ENCODE assay signal across 33 mouse cellular contexts in genomic region chr17:6199166-6199565, GRCm38 (mm10).
"Had no signal": no experiment of that assay in that cellular context is flagged by ENCODE, and none has a peak within 500 bp of the region (broad histone marks: within the 10 kb centered on the region; RNA-seq: fewer than 3 reads in every experiment).

No protein-coding gene starts in this region.

- ATAC-seq: hindbrain, embryonic 16.5 days; hindbrain, postnatal 0 days; inflammation-experienced regulatory T-cells, adult 6 months; intestine, embryonic 15.5 days; intestine, embryonic 16.5 days; intestine, postnatal 0 days had no signal

- H3K4me1 ChIP-seq: hindbrain, embryonic 10.5 days; hindbrain, embryonic 12.5 days; hindbrain, embryonic 13.5 days; hindbrain, embryonic 15.5 days; intestine, embryonic 15.5 days; kidney, embryonic 15.5 days had no signal

- H3K27ac ChIP-seq: heart, embryonic 10.5 days; heart, embryonic 13.5 days; heart, embryonic 15.5 days; hindbrain, embryonic 10.5 days; hindbrain, embryonic 12.5 days; hindbrain, embryonic 13.5 days; hindbrain, embryonic 14.5 days; hindbrain, embryonic 15.5 days; hindbrain, postnatal 0 days; intestine, embryonic 15.5 days; kidney, embryonic 15.5 days; layer of hippocampus, adult 2 months; left cerebral cortex, adult 2 months had no signal

- H3K4me2 ChIP-seq: heart, embryonic 11.5 days; heart, embryonic 12.5 days; heart, embryonic 13.5 days; heart, embryonic 15.5 days; hindbrain, embryonic 12.5 days; hindbrain, embryonic 13.5 days; hindbrain, embryonic 14.5 days; hindbrain, embryonic 15.5 days; intestine, embryonic 15.5 days; kidney, embryonic 15.5 days had no signal

- H3K4me3 ChIP-seq: heart, embryonic 10.5 days; heart, embryonic 12.5 days; heart, embryonic 13.5 days; heart, embryonic 15.5 days; hindbrain, embryonic 10.5 days; hindbrain, embryonic 12.5 days; hindbrain, embryonic 13.5 days; hindbrain, embryonic 15.5 days; intestine, embryonic 15.5 days; kidney, embryonic 15.5 days; layer of hippocampus, adult 2 months; left cerebral cortex, adult 2 months had no signal

- H3K9ac ChIP-seq: heart, embryonic 12.5 days; heart, embryonic 13.5 days; heart, embryonic 15.5 days; hindbrain, embryonic 12.5 days; hindbrain, embryonic 13.5 days; hindbrain, embryonic 14.5 days; hindbrain, embryonic 15.5 days; intestine, embryonic 15.5 days; kidney, embryonic 15.5 days had no signal

- DNase-seq: heart, postnatal 10 days; heart, postnatal 14 days; heart, postnatal 36 days; heart, postnatal 4 days; kidney, adult 11 months; kidney, adult 18-20 months; kidney, adult 2 months; kidney, adult 8-10 months; kidney, adult 9 months; kidney, postnatal 10 days; kidney, postnatal 36 days; kidney, postnatal 4 days; layer of hippocampus, adult 9-11 months; layer of hippocampus, postnatal 36 days had no signal

- H3K9me3 ChIP-seq: heart, embryonic 10.5 days; heart, embryonic 12.5 days; heart, embryonic 13.5 days; heart, embryonic 15.5 days; hindbrain, embryonic 10.5 days; hindbrain, embryonic 12.5 days; hindbrain, embryonic 13.5 days; hindbrain, embryonic 15.5 days; intestine, embryonic 15.5 days; kidney, embryonic 15.5 days had no signal

- H3K27me3 ChIP-seq: heart, embryonic 12.5 days; heart, embryonic 13.5 days; heart, embryonic 15.5 days; hindbrain, embryonic 12.5 days; hindbrain, embryonic 13.5 days; hindbrain, embryonic 15.5 days; intestine, embryonic 15.5 days; kidney, embryonic 15.5 days had no signal
